Mouse (Mus musculus) lung, embryonic 14.5 days (tissue): Measurements from ENCODE around the gene Spon1. TPM values are rescaled to one million over a fixed set of nuclear protein-coding genes. Genes with fewer than 3 reads are reported as not detected.

ENCODE experiments used
- ATAC-seq: fragments of 200-750 bp; cut with Nextera tagmentation; 2 replicates; pipeline ENCODE4 v1.8.0; 2017; ENCODE audit warnings: mild to moderate bottlenecking, moderate TSS enrichment, moderate library complexity; ENCODE audit not compliant: insufficient read depth
- DNase-seq: peaks from one replicate; pipeline ENCODE4 v3.0.0-alpha.2; 2015
- H3K27ac ChIP-seq: fragments of 300-500 bp; sonication (generic); 2 replicates; pipeline ENCODE4 v1.5.1; 2014; ENCODE audit warnings: low read depth, mild to moderate bottlenecking, moderate library complexity
- H3K27me3 ChIP-seq: fragments of 300-500 bp; sonication (generic); 2 replicates; pipeline ENCODE4 v1.6.1; 2014; ENCODE audit warnings: low read length, control low read depth; ENCODE audit not compliant: insufficient read depth
- H3K36me3 ChIP-seq: fragments of 300-500 bp; sonication (generic); 2 replicates; pipeline ENCODE4 v1.6.1; 2014; ENCODE audit warnings: control low read depth; ENCODE audit not compliant: insufficient read depth
- H3K4me1 ChIP-seq: fragments of 300-500 bp; sonication (generic); 2 replicates; pipeline ENCODE4 v1.6.1; 2014; ENCODE audit warnings: antibody characterized with exemption, control low read depth; ENCODE audit not compliant: insufficient read depth
- H3K4me2 ChIP-seq: fragments of 300-500 bp; sonication (generic); 2 replicates; pipeline ENCODE4 v1.6.1; 2014; ENCODE audit warnings: mild to moderate bottlenecking
- H3K4me3 ChIP-seq: fragments of 300-500 bp; sonication (generic); 2 replicates; pipeline ENCODE4 v1.5.1; 2014; ENCODE audit warnings: low read depth, low read length
- H3K9ac ChIP-seq: fragments of 300-500 bp; sonication (generic); 2 replicates; pipeline ENCODE4 v1.6.1; 2014
- H3K9me3 ChIP-seq: fragments of 300-500 bp; sonication (generic); 2 replicates; pipeline ENCODE4 v1.6.1; 2016; ENCODE audit warnings: low read depth, low read length, control low read depth
- CTCF ChIP-seq: IDR thresholded peaks from 2 replicates; pipeline ENCODE4 v1.5.1; 2016; ENCODE audit warnings: antibody characterized with exemption, low read depth
- WGBS: fragments of 180-500 bp; shearing (Covaris S2); extraction: QIAGEN DNeasy Blood & Tissue Kit; methylation state at CpG from one replicate; pipeline ENCODE4 v1.1.7; 2014; 5-methylcytosine and 5-hydroxymethylcytosine counted together
- polyA plus RNA-seq: library from polyadenylated mRNA; unstranded; fragments of >200 nt; fragmentation: Nextera tagmentation; extraction: Ambion mirVana; gene quantifications from 2 replicates; pipeline ENCODE4 v1.2.1, GENCODE M21; 2014

The Spon1 gene
- polyA plus RNA-seq, 1 experiment from 2014 or later: 2.5 TPM

DNA sequence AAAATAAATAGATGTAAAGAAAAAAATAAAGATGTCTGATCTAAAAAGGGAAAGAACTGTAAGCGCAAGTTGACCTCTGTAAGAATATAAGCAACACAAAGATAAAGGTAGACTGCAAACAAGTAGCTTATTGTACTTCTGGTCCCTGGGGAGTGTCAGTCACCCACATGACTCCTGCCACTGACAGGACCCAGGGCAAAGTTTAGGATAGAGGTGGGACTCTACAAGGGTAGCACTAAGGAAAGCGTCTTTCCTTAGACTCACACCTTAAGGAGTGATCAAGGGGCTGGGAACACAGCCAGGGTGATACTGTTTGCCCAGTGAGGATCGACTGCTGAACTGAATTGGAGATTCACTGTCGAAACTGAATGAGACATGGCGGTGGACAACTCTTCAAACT is 323.1 kb downstream of the Spon1 start:
- DNase-seq: no peak
- Histone ChIP-seq H3K36me3 (no peaks in the 10 kb centered on the region), H3K27ac (no peak overlapping the region), H3K9me3 (no peaks in the 10 kb centered on the region), H3K4me3 (no peak overlapping the region), H3K4me1 (peaks cover 27% of the 10 kb centered on the region), H3K4me2 (no peak overlapping the region), H3K27me3 (no peaks in the 10 kb centered on the region), H3K9ac (no peak overlapping the region)
- 49% methylated on average over 5 of the region's 5 CpGs for WGBS
- ATAC-seq: no peak
- no peak for TF ChIP-seq CTCF

DNA sequence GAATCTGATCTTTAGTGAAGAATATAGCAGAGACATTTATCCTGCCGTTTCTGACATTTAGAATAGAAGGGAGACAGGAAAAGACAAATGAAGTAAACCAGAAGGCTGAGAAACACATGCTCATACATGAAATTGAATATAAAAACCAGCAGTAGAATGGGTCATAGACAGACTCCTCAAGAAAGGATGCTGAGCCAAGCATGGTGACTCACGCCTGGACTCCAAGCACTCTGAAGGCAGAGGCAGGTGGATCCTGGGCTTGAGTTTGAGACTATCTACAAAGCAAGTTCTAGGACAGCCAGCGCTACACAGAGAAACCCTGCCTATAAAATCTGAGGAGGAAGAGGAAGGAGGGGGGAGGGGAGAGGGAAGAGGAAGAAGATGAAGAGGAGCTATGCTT is 324.4 kb downstream of the Spon1 start:
- WGBS: 76% methylated on average over 3 of the region's 3 CpGs

DNA sequence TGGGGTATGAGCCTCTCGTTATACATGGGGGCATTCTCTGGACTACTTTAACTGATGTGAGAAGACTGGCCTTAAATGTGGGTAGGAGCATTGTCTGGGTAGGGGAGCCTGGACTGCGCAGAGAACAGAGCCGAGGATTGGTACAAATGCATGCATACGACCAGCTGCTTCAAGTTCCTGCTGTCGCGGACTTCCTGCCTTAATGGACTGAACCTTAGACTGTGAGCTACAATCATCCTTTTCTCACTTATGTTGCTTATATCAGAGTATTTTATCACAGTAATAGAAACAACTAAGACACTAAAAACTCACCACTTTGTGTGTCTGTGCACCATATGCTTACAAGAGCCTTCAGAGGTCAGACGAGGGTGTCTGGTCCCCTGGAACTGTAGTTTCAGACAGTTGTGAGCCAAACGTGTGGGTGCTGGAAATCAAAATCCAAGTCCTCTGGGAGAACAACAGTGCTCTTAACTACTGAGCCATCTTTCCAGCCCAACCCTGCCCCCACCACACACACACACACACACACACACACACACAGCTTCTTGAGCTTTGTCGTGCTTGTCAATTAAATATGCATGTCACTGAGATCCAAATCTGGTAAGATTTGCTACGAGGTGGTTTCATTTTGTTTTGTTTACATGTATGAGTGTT is 325.2 kb downstream of the Spon1 start:
- DNase-seq (no peak), ATAC-seq (no peak)
- Histone ChIP-seq H3K9ac (no peak overlapping the region), H3K4me1 (peaks cover 27% of the 10 kb centered on the region), H3K27ac (no peak overlapping the region), H3K36me3 (no peaks in the 10 kb centered on the region), H3K9me3 (no peaks in the 10 kb centered on the region), H3K4me3 (no peak overlapping the region), H3K27me3 (no peaks in the 10 kb centered on the region), H3K4me2 (no peak overlapping the region)
- WGBS: 56% methylated on average over 10 of the region's 10 CpGs
- TF ChIP-seq CTCF: no peak

More for the DNA sequence above, 324.4 kb downstream of the Spon1 start:
- ATAC-seq (no peak), DNase-seq (no peak)
- no peak for TF ChIP-seq CTCF
- Histone ChIP-seq H3K4me2 (no peak overlapping the region), H3K36me3 (no peaks in the 10 kb centered on the region), H3K27ac (no peak overlapping the region), H3K9me3 (no peaks in the 10 kb centered on the region), H3K9ac (no peak overlapping the region), H3K4me3 (no peak overlapping the region), H3K27me3 (no peaks in the 10 kb centered on the region), H3K4me1 (peaks cover 27% of the 10 kb centered on the region)
